Mouse (Mus musculus): ENCODE measurements around the gene Slc35d2. TPM values are rescaled to one million over a fixed set of nuclear protein-coding genes. Genes with fewer than 3 reads are reported as not detected.
A peak's percentile ranks its signal among the peaks of the same experiment; 100 is the strongest.

The Slc35d2 gene
- polyA plus RNA-seq (2015; fragmentation: Nextera tagmentation; extraction: Ambion mirVana) = 4.7 and 4.8 TPM in 2 replicates

GRCm38 (mm10) chr13:64128858-64129615 lies at the start of gene Slc35d2:
TSS of gene Slc35d2 (minus strand) at chr13:64129368.
- peak within 1 kb of the TSS; percentile 52 for H3K27ac ChIP-seq
- WGBS = 8% methylated on average over 42 of the region's 44 CpGs
- H3K9ac ChIP-seq = peak within 1 kb of the TSS; percentile 61

GRCm38 (mm10) chr13:64178000-64178399 lies 48.8 kb upstream of the Slc35d2 start:
- WGBS = 58% methylated on average over 7 of the region's 7 CpGs
- Histone ChIP-seq H3K9ac (no peak overlapping the region), H3K9me3 (no peaks in the 10 kb centered on the region), H3K4me2 (no peak overlapping the region), H3K4me1 (0 out of 2 replicates have a peak, but pooled peaks cover 5% of the 10 kb centered on the region), H3K4me3 (no peak overlapping the region), H3K27me3 (no peaks in the 10 kb centered on the region), H3K27ac (no peak overlapping the region), H3K36me3 (peaks cover 14% of the 10 kb centered on the region)
- peak; percentile 27; the same call in 1 of the 2 replicates for ATAC-seq (ENCODE audit: borderline replicate concordance, extremely low read depth, low FRiP score, low TSS enrichment)

More at GRCm38 (mm10) chr13:64128858-64129615, at the start of gene Slc35d2:
- Histone ChIP-seq H3K36me3 (peaks cover 12% of the 10 kb centered on the region), H3K4me1 (peaks cover 10% of the 10 kb centered on the region; the same call in 1 of the 2 replicates), H3K4me3 (peak within 1 kb of the TSS; percentile 62), H3K27me3 (no peaks in the 10 kb centered on the region), H3K4me2 (peak within 1 kb of the TSS; percentile 83), H3K9me3 (no peaks in the 10 kb centered on the region)
- ATAC-seq (ENCODE audit: borderline replicate concordance, extremely low read depth, low FRiP score, low TSS enrichment) = peak; percentile 85

DNA sequence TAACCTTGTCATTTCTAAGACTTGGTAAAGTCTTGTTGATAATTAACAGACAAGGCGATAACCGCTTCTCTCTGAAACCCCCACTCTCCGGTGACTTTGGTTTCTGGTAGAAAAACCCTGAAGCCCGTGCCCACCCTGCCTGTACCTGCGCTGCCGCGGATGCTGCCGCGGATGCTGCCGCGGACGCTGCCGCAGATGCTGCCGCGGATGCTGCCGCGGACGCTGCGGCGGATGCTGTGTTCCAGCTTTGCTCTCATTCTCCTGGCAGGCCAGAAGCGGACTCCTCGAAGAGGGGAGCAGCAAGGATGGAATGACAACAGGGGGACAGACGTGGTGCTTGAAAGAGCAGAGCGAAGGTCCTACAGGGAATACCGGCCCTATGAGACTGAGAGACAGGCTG lies 40.6 kb upstream of the Slc35d2 start:
- Histone ChIP-seq H3K36me3 (peaks cover 46% of the 10 kb centered on the region), H3K4me2 (no peak overlapping the region), H3K27me3 (no peaks in the 10 kb centered on the region), H3K27ac (no peak overlapping the region), H3K9ac (no peak overlapping the region), H3K4me3 (no peak overlapping the region), H3K4me1 (no peaks in the 10 kb centered on the region), H3K9me3 (peaks cover 43% of the 10 kb centered on the region)
- no peak for ATAC-seq (ENCODE audit: borderline replicate concordance, extremely low read depth, low FRiP score, low TSS enrichment)
- 95% methylated on average over 25 of the region's 25 CpGs for WGBS

GRCm38 (mm10) chr13:64163147-64163715 lies 34.1 kb upstream of the Slc35d2 start:
- Histone ChIP-seq H3K27ac (no peak overlapping the region), H3K27me3 (no peaks in the 10 kb centered on the region), H3K4me3 (peak overlapping the region; percentile 90), H3K4me2 (peak overlapping the region; percentile 98), H3K9ac (peak overlapping the region; percentile 75; the same call in 1 of the 2 replicates), H3K4me1 (peaks cover 11% of the 10 kb centered on the region), H3K36me3 (peaks cover 7% of the 10 kb centered on the region; the same call in 1 of the 2 replicates), H3K9me3 (peaks cover 7% of the 10 kb centered on the region; the same call in 1 of the 2 replicates)
- no peak for ATAC-seq (ENCODE audit: borderline replicate concordance, extremely low read depth, low FRiP score, low TSS enrichment)
- 32% methylated on average over 13 of the region's 13 CpGs for WGBS

GRCm38 (mm10) chr13:64162626-64163025 lies 33.5 kb upstream of the Slc35d2 start:
- WGBS = 5% methylated on average over 14 of the region's 14 CpGs
- H3K27ac ChIP-seq = no peak overlapping the region
- no peak for ATAC-seq (ENCODE audit: borderline replicate concordance, extremely low read depth, low FRiP score, low TSS enrichment)

GRCm38 (mm10) chr13:64161916-64162611 lies 32.9 kb upstream of the Slc35d2 start:
- WGBS = 0% methylated on average over 69 of the region's 71 CpGs
- Histone ChIP-seq H3K27ac (peak overlapping the region; percentile 85), H3K27me3 (no peaks in the 10 kb centered on the region), H3K36me3 (peaks cover 2% of the 10 kb centered on the region; the same call in 1 of the 2 replicates), H3K9me3 (no peaks in the 10 kb centered on the region), H3K4me1 (peaks cover 11% of the 10 kb centered on the region), H3K4me2 (peak overlapping the region; percentile 98), H3K4me3 (peak overlapping the region; percentile 90), H3K9ac (peak overlapping the region; percentile 75)
- peak; percentile 71 for ATAC-seq (ENCODE audit: borderline replicate concordance, extremely low read depth, low FRiP score, low TSS enrichment)

More at GRCm38 (mm10) chr13:64162626-64163025, 33.5 kb upstream of the Slc35d2 start:
- Histone ChIP-seq H3K9me3 (0 out of 2 replicates have a peak, but pooled peaks cover 4% of the 10 kb centered on the region), H3K36me3 (peaks cover 6% of the 10 kb centered on the region; the same call in 1 of the 2 replicates), H3K4me1 (peaks cover 11% of the 10 kb centered on the region), H3K9ac (peak overlapping the region; percentile 75), H3K4me2 (peak overlapping the region; percentile 98), H3K27me3 (no peaks in the 10 kb centered on the region), H3K4me3 (peak overlapping the region; percentile 90)

GRCm38 (mm10) chr13:64161548-64161915 lies 32.4 kb upstream of the Slc35d2 start, which contains the start of gene Habp4:
TSS of gene Habp4 (plus strand) at chr13:64161824.
- peak; percentile 100 for ATAC-seq (ENCODE audit: borderline replicate concordance, extremely low read depth, low FRiP score, low TSS enrichment)
- Histone ChIP-seq H3K4me1 (peaks cover 11% of the 10 kb centered on the region), H3K36me3 (0 out of 2 replicates have a peak, but pooled peaks cover 2% of the 10 kb centered on the region), H3K27ac (peak within 1 kb of the TSS; percentile 85), H3K9me3 (no peaks in the 10 kb centered on the region), H3K27me3 (no peaks in the 10 kb centered on the region), H3K4me3 (peak within 1 kb of the TSS; percentile 90), H3K4me2 (peak within 1 kb of the TSS; percentile 98), H3K9ac (peak within 1 kb of the TSS; percentile 75)
- under 1% methylated on average over 29 of the region's 31 CpGs for WGBS

- no peak overlapping the region for H3K27ac ChIP-seq
- H3K9me3 ChIP-seq = no peaks in the 10 kb centered on the region
- no peak overlapping the region for H3K9ac ChIP-seq
- H3K36me3 ChIP-seq = no peaks in the 10 kb centered on the region
- ATAC-seq (ENCODE audit: borderline replicate concordance, extremely low read depth, low FRiP score, low TSS enrichment) = no peak
- no peak overlapping the region for H3K4me3 ChIP-seq
- H3K27me3 ChIP-seq = no peaks in the 10 kb centered on the region
- no peak overlapping the region for H3K4me2 ChIP-seq
- peaks cover 14% of the 10 kb centered on the region for H3K4me1 ChIP-seq
Observed at GRCm38 (mm10) chr13:64156966-64157365, 27.8 kb upstream of the Slc35d2 start.

GRCm38 (mm10) chr13:64155171-64155571 lies 26.0 kb upstream of the Slc35d2 start:
- ATAC-seq (ENCODE audit: borderline replicate concordance, extremely low read depth, low FRiP score, low TSS enrichment) = no peak
- Histone ChIP-seq H3K27ac (peak overlapping the region; percentile 81), H3K27me3 (no peaks in the 10 kb centered on the region), H3K4me3 (no peak overlapping the region; the same call in 1 of the 2 replicates), H3K4me2 (peak overlapping the region; percentile 9; the same call in 1 of the 2 replicates), H3K4me1 (peaks cover 29% of the 10 kb centered on the region), H3K9ac (no peak overlapping the region), H3K36me3 (no peaks in the 10 kb centered on the region), H3K9me3 (no peaks in the 10 kb centered on the region)
- 6% methylated on average over 1 of the region's 1 CpGs for WGBS

- H3K4me3 ChIP-seq = no peak overlapping the region; the same call in 1 of the 2 replicates
- 56% methylated on average over 2 of the region's 2 CpGs for WGBS
- peaks cover 34% of the 10 kb centered on the region for H3K4me1 ChIP-seq
- ATAC-seq (ENCODE audit: borderline replicate concordance, extremely low read depth, low FRiP score, low TSS enrichment) = no peak
- H3K9ac ChIP-seq = no peak overlapping the region
- H3K9me3 ChIP-seq = no peaks in the 10 kb centered on the region
- no peaks in the 10 kb centered on the region for H3K36me3 ChIP-seq
- no peaks in the 10 kb centered on the region for H3K27me3 ChIP-seq
- H3K27ac ChIP-seq = peak overlapping the region; percentile 78
- peak overlapping the region; percentile 9; the same call in 1 of the 2 replicates for H3K4me2 ChIP-seq
Observed at GRCm38 (mm10) chr13:64154651-64155050, 25.5 kb upstream of the Slc35d2 start.

GRCm38 (mm10) chr13:64153751-64154267 lies 24.6 kb upstream of the Slc35d2 start:
- Histone ChIP-seq H3K4me3 (peak overlapping the region; percentile 90), H3K9me3 (no peaks in the 10 kb centered on the region), H3K27me3 (no peaks in the 10 kb centered on the region), H3K4me1 (peaks cover 40% of the 10 kb centered on the region), H3K9ac (peak overlapping the region; percentile 44), H3K36me3 (no peaks in the 10 kb centered on the region), H3K4me2 (peak overlapping the region; percentile 84), H3K27ac (peak overlapping the region; percentile 37)
- WGBS = 1% methylated on average over 18 of the region's 18 CpGs
- ATAC-seq (ENCODE audit: borderline replicate concordance, extremely low read depth, low FRiP score, low TSS enrichment) = peak; percentile 28
